9 mouse cellular contexts compared by ENCODE assay signal in genomic region chr6:125071896-125072279, GRCm38 (mm10). TPM values are rescaled to one million over a fixed set of nuclear protein-coding genes. Genes with fewer than 3 reads are reported as not detected.
A peak's percentile ranks its signal among the peaks of the same experiment; 100 is the strongest.
DNase-seq lines count a peak whose midpoint lies in the region; ATAC-seq and TF ChIP-seq lines count a peak whose summit lies in the region.
"Had no signal": no experiment of that assay in that cellular context is flagged by ENCODE, and none has a peak within 500 bp of the region (broad histone marks: within the 10 kb centered on the region; RNA-seq: fewer than 3 reads in every experiment).

No protein-coding gene starts in this region.

- no peaks in the 10 kb centered on the region for H3K4me1 ChIP-seq in kidney, postnatal 0 days (replicated peaks; ENCODE audit: insufficient read depth, low read length)
- H3K4me1 ChIP-seq in MEL (ENCODE audit: control insufficient read depth in 1 of 2, insufficient read depth in 2 of 2, low read length in 2 of 2) = peaks cover 9 to 21% of the 10 kb centered on the region in 2 experiments
- peaks cover 12% of the 10 kb centered on the region for H3K4me1 ChIP-seq in hindbrain, embryonic 15.5 days (replicated peaks)
- peaks cover 23 to 29% of the 10 kb centered on the region in 2 experiments for H3K4me1 ChIP-seq in liver, embryonic 14.5 days (replicated peaks; ENCODE audit: control insufficient read depth in 2 of 2, insufficient read depth in 2 of 2, low read length in 1 of 2)
- no peaks in the 10 kb centered on the region; the same call in 1 of the 2 replicates for H3K4me1 ChIP-seq in stomach, embryonic 15.5 days

- peak overlapping the region; percentile 44 for H3K27ac ChIP-seq in kidney, postnatal 0 days
- peak overlapping the region; percentile 95 for H3K27ac ChIP-seq in MEL (ENCODE audit: control insufficient read depth, low read depth, low read length)
- peak overlapping the region; percentile 84 for H3K27ac ChIP-seq in hindbrain, embryonic 15.5 days (replicated peaks)
- H3K27ac ChIP-seq in liver, embryonic 14.5 days = peak overlapping the region; percentile 83
- H3K27ac ChIP-seq in stomach, embryonic 15.5 days = peak overlapping the region; percentile 75

- no peak for TF ChIP-seq RAD21 in MEL (IDR thresholded peaks at IDR 0.05; ENCODE audit: low read depth, low read length)

- no peaks in the 10 kb centered on the region for H3K9me3 ChIP-seq in kidney, postnatal 0 days (replicated peaks; ENCODE audit: low read length)
- H3K9me3 ChIP-seq in MEL (replicated peaks; ENCODE audit: insufficient read depth, low read length) = no peaks in the 10 kb centered on the region
- no peaks in the 10 kb centered on the region for H3K9me3 ChIP-seq in hindbrain, embryonic 15.5 days
- no peaks in the 10 kb centered on the region for H3K9me3 ChIP-seq in liver, embryonic 14.5 days (ENCODE audit: control insufficient read depth, low read length)
- H3K9me3 ChIP-seq in stomach, embryonic 15.5 days = no peaks in the 10 kb centered on the region

- no peak for TF ChIP-seq POLR2A in MEL (IDR thresholded peaks at IDR 0.05; ENCODE audit: control insufficient read depth in 1 of 2, insufficient read depth in 1 of 2, low read depth in 1 of 2, low read length in 2 of 2, poor library complexity in 1 of 2)

- H3K4me2 ChIP-seq in kidney, postnatal 0 days (ENCODE audit: low read length) = no peak overlapping the region
- H3K4me2 ChIP-seq in hindbrain, embryonic 15.5 days = peak overlapping the region; percentile 4; the same call in 1 of the 2 replicates
- peak overlapping the region; percentile 64 for H3K4me2 ChIP-seq in liver, embryonic 14.5 days (ENCODE audit: low read depth)
- H3K4me2 ChIP-seq in stomach, embryonic 15.5 days = 0 out of 2 replicates have a peak overlapping the region, but pooled peaks have one; percentile 8

- no peak for TF ChIP-seq EP300 in MEL (IDR thresholded peaks at IDR 0.05; ENCODE audit: low read depth in 1 of 2, low read length in 2 of 2)
- TF ChIP-seq EP300 in liver, embryonic 14.5 days (IDR thresholded peaks at IDR 0.05; ENCODE audit: low read depth) = no peak

- no peak for DNase-seq in kidney, postnatal 0 days (ENCODE audit: low spot score)
- DNase-seq in kidney, adult 9 months = no peak
- peak; percentile 75 for DNase-seq in MEL (ENCODE audit: low read depth, low spot score)
- peak; percentile 99 for DNase-seq in cerebellum, postnatal 10 days
- DNase-seq in liver, embryonic 14.5 days (ENCODE audit: low read depth in 3 of 3, low spot score in 3 of 3) = no peak

- H3K36me3 ChIP-seq in kidney, postnatal 0 days (ENCODE audit: insufficient read depth, low read length) = no peaks in the 10 kb centered on the region
- H3K36me3 ChIP-seq in MEL (ENCODE audit: control insufficient read depth in 1 of 2, insufficient read depth in 2 of 2, low read length in 2 of 2) = peaks cover 0 to 9% of the 10 kb centered on the region in 2 experiments; a peak in 2 of 4 replicates
- H3K36me3 ChIP-seq in hindbrain, embryonic 15.5 days = no peaks in the 10 kb centered on the region
- no peaks in the 10 kb centered on the region for H3K36me3 ChIP-seq in liver, embryonic 14.5 days (replicated peaks; ENCODE audit: control insufficient read depth, insufficient read depth, low read depth)
- H3K36me3 ChIP-seq in stomach, embryonic 15.5 days = no peaks in the 10 kb centered on the region

- H3K4me3 ChIP-seq in kidney, postnatal 0 days (replicated peaks; ENCODE audit: low read depth, low read length) = no peak overlapping the region
- H3K4me3 ChIP-seq in MEL (ENCODE audit: control insufficient read depth in 1 of 2, insufficient read depth in 1 of 2, low read depth in 2 of 2, low read length in 2 of 2) = peak overlapping the region; percentile 52 to 54
- H3K4me3 ChIP-seq in hindbrain, embryonic 15.5 days = no peak overlapping the region
- peak overlapping the region; percentile 32 to 53 for H3K4me3 ChIP-seq in liver, embryonic 14.5 days (ENCODE audit: insufficient read depth in 1 of 2, low read depth in 2 of 2, low read length in 2 of 2)
- no peak overlapping the region for H3K4me3 ChIP-seq in stomach, embryonic 15.5 days (replicated peaks)
- H3K4me3 ChIP-seq: myocyte had no signal

- no peaks in the 10 kb centered on the region for H3K27me3 ChIP-seq in kidney, postnatal 0 days (ENCODE audit: insufficient read depth, low read length)
- no peaks in the 10 kb centered on the region for H3K27me3 ChIP-seq in MEL (ENCODE audit: control insufficient read depth in 1 of 2, insufficient read depth in 2 of 2, low read length in 2 of 2)
- no peaks in the 10 kb centered on the region for H3K27me3 ChIP-seq in hindbrain, embryonic 15.5 days
- no peaks in the 10 kb centered on the region for H3K27me3 ChIP-seq in liver, embryonic 14.5 days (ENCODE audit: control insufficient read depth, insufficient read depth, low read length)
- no peaks in the 10 kb centered on the region for H3K27me3 ChIP-seq in stomach, embryonic 15.5 days (replicated peaks)

- no peaks in the 10 kb centered on the region for H3K79me2 ChIP-seq in MEL (ENCODE audit: control insufficient read depth, insufficient read depth, low read length, poor library complexity)

- no peak for TF ChIP-seq CTCF in kidney, postnatal 0 days (IDR thresholded peaks at IDR 0.05; ENCODE audit: low read depth)
- no peak for TF ChIP-seq CTCF in MEL (IDR thresholded peaks at IDR 0.05 in 2 of 3, conservative IDR thresholded peaks at IDR 0.05 in 1 of 3; ENCODE audit: control insufficient read depth in 1 of 3, insufficient read depth in 1 of 3, low read depth in 2 of 3, low read length in 3 of 3, poor library complexity in 1 of 3, severe bottlenecking in 1 of 3)
- no peak for TF ChIP-seq CTCF in liver, embryonic 14.5 days (IDR thresholded peaks at IDR 0.05; ENCODE audit: low read depth)

- 29% methylated on average over 2 of the region's 2 CpGs for WGBS in kidney, postnatal 0 days
- WGBS in hindbrain, embryonic 15.5 days = 21% methylated on average over 1 of the region's 2 CpGs
- WGBS in liver, embryonic 14.5 days (ENCODE audit: insufficient replicate concordance) = 13% methylated on average over 2 of the region's 2 CpGs
- 33% methylated on average over 1 of the region's 2 CpGs for WGBS in stomach, embryonic 15.5 days

- no peak overlapping the region for H3K9ac ChIP-seq in kidney, postnatal 0 days (ENCODE audit: low read depth, low read length)
- H3K9ac ChIP-seq in MEL (ENCODE audit: control insufficient read depth, low read depth, low read length, poor library complexity, severe bottlenecking) = peak overlapping the region; percentile 54
- H3K9ac ChIP-seq in hindbrain, embryonic 15.5 days = no peak overlapping the region
- peak overlapping the region; percentile 50 for H3K9ac ChIP-seq in liver, embryonic 14.5 days (replicated peaks)
- no peak overlapping the region for H3K9ac ChIP-seq in stomach, embryonic 15.5 days

- no peak; the same call in 1 of the 2 replicates for ATAC-seq in kidney, postnatal 0 days (replicated peaks; ENCODE audit: low FRiP score, low read depth)
- ATAC-seq in hindbrain, embryonic 15.5 days (ENCODE audit: low FRiP score, low read depth) = peak; percentile 85
- no peak for ATAC-seq in liver, embryonic 14.5 days (ENCODE audit: insufficient read depth)
- ATAC-seq in stomach, embryonic 15.5 days (ENCODE audit: insufficient read depth, low FRiP score, low read depth) = no peak
- ATAC-seq in erythroid progenitor cell, adult 5-6 weeks (replicated peaks; ENCODE audit: low FRiP score, poor library complexity, severe bottlenecking) = no peak

RNA-seq across cellular contexts. Expression of gene Lpar5, which starts 4.2 kb away (rescaled TPM):
- polyA plus RNA-seq in kidney, postnatal 0 days (2015; fragmentation: Nextera tagmentation; extraction: Ambion mirVana) = 0.29 and 0.30 TPM in 2 replicates
- total RNA-seq in MEL (2012; rRNA removed) = 2.8 and 3.5 TPM in 2 replicates
- polyA plus RNA-seq in MEL (2012; ENCODE audit: insufficient read depth in 1 of 2, insufficient read length in 2 of 2, low read depth in 1 of 2, low replicate concordance in 2 of 2, missing spikeins in 1 of 2) = 10 to 100 TPM in 1 of 2 experiments, not detected in 1; 16.2 TPM
- 0.54 and 1.0 TPM in 2 replicates for polyA plus RNA-seq in hindbrain, embryonic 15.5 days (2015; fragmentation: Nextera tagmentation; extraction: Ambion mirVana)
- 1.6 and 1.8 TPM in 2 replicates for polyA plus RNA-seq in liver, embryonic 14.5 days (2012; rRNA removed)
- 0.68 and 1.0 TPM in 2 replicates for polyA plus RNA-seq in liver, embryonic 14.5 days (2014; fragmentation: Nextera tagmentation; extraction: Ambion mirVana)
- 4.6 and 5.0 TPM in 2 replicates for polyA plus RNA-seq in stomach, embryonic 15.5 days (2015; fragmentation: Nextera tagmentation; extraction: Ambion mirVana)
- total RNA-seq in erythroid progenitor cell, adult 5-6 weeks (2015; ENCODE audit: low replicate concordance) = 3.6 and 10.9 TPM in 2 replicates
- total RNA-seq in erythroid progenitor cell, adult 5-6 weeks (2017; ENCODE audit: low replicate concordance) = not detected in 2 replicates
- polyA plus RNA-seq: myocyte had no signal

RNA-seq across cellular contexts. Expression of gene Acrbp, which starts 22.4 kb away (rescaled TPM):
- polyA plus RNA-seq in kidney, postnatal 0 days (2015; fragmentation: Nextera tagmentation; extraction: Ambion mirVana) = 4.2 and 4.5 TPM in 2 replicates
- total RNA-seq in MEL (2012; rRNA removed) = 1.2 and 3.3 TPM in 2 replicates
- polyA plus RNA-seq in MEL (2012; ENCODE audit: insufficient read depth in 1 of 2, insufficient read length in 2 of 2, low read depth in 1 of 2, low replicate concordance in 2 of 2, missing spikeins in 1 of 2) = 1 to 10 TPM in 1 of 2 experiments, not detected in 1; 5.3 TPM
- 19.1 and 20.9 TPM in 2 replicates for polyA plus RNA-seq in hindbrain, embryonic 15.5 days (2015; fragmentation: Nextera tagmentation; extraction: Ambion mirVana)
- 2.1 and 3.1 TPM in 2 replicates for polyA plus RNA-seq in liver, embryonic 14.5 days (2012; rRNA removed)
- polyA plus RNA-seq in liver, embryonic 14.5 days (2014; fragmentation: Nextera tagmentation; extraction: Ambion mirVana) = 1.3 and 2.0 TPM in 2 replicates
- 9.9 and 11.8 TPM in 2 replicates for polyA plus RNA-seq in stomach, embryonic 15.5 days (2015; fragmentation: Nextera tagmentation; extraction: Ambion mirVana)
- total RNA-seq in erythroid progenitor cell, adult 5-6 weeks (2015; ENCODE audit: low replicate concordance) = 4.3 and 9.6 TPM in 2 replicates
- 0.68 and 9.4 TPM in 2 replicates for total RNA-seq in erythroid progenitor cell, adult 5-6 weeks (2017; ENCODE audit: low replicate concordance)

RNA-seq across cellular contexts. Expression of gene Chd4, which starts 23.9 kb away (rescaled TPM):
- polyA plus RNA-seq in kidney, postnatal 0 days (2015; fragmentation: Nextera tagmentation; extraction: Ambion mirVana) = 60.7 and 64.2 TPM in 2 replicates
- total RNA-seq in MEL (2012; rRNA removed) = 173 and 193 TPM in 2 replicates
- 100 to 1,000 TPM in 1 of 2 experiments, 10 to 100 TPM in 1; 93.0 to 232 TPM for polyA plus RNA-seq in MEL (2012; ENCODE audit: insufficient read depth in 1 of 2, insufficient read length in 2 of 2, low read depth in 1 of 2, low replicate concordance in 2 of 2, missing spikeins in 1 of 2)
- polyA plus RNA-seq in hindbrain, embryonic 15.5 days (2015; fragmentation: Nextera tagmentation; extraction: Ambion mirVana) = 90.3 and 93.1 TPM in 2 replicates
- 13.9 and 24.7 TPM in 2 replicates for polyA plus RNA-seq in liver, embryonic 14.5 days (2012; rRNA removed)
- polyA plus RNA-seq in liver, embryonic 14.5 days (2014; fragmentation: Nextera tagmentation; extraction: Ambion mirVana) = 19.7 and 24.3 TPM in 2 replicates
- polyA plus RNA-seq in stomach, embryonic 15.5 days (2015; fragmentation: Nextera tagmentation; extraction: Ambion mirVana) = 58.6 and 62.3 TPM in 2 replicates
- total RNA-seq in erythroid progenitor cell, adult 5-6 weeks (2015; ENCODE audit: low replicate concordance) = 49.0 and 64.2 TPM in 2 replicates
- 176 and 220 TPM in 2 replicates for total RNA-seq in erythroid progenitor cell, adult 5-6 weeks (2017; ENCODE audit: low replicate concordance)

RNA-seq across cellular contexts. Expression of gene Ing4, which starts 32.3 kb away (rescaled TPM):
- 118 and 119 TPM in 2 replicates for polyA plus RNA-seq in kidney, postnatal 0 days (2015; fragmentation: Nextera tagmentation; extraction: Ambion mirVana)
- total RNA-seq in MEL (2012; rRNA removed) = 26.3 and 29.5 TPM in 2 replicates
- polyA plus RNA-seq in MEL (2012; ENCODE audit: insufficient read depth in 1 of 2, insufficient read length in 2 of 2, low read depth in 1 of 2, low replicate concordance in 2 of 2, missing spikeins in 1 of 2) = 10 to 100 TPM in 1 of 2 experiments, not detected in 1; 34.9 TPM
- polyA plus RNA-seq in hindbrain, embryonic 15.5 days (2015; fragmentation: Nextera tagmentation; extraction: Ambion mirVana) = 141 and 144 TPM in 2 replicates
- 14.1 and 17.9 TPM in 2 replicates for polyA plus RNA-seq in liver, embryonic 14.5 days (2012; rRNA removed)
- 17.2 and 21.9 TPM in 2 replicates for polyA plus RNA-seq in liver, embryonic 14.5 days (2014; fragmentation: Nextera tagmentation; extraction: Ambion mirVana)
- polyA plus RNA-seq in stomach, embryonic 15.5 days (2015; fragmentation: Nextera tagmentation; extraction: Ambion mirVana) = 102 and 115 TPM in 2 replicates
- total RNA-seq in erythroid progenitor cell, adult 5-6 weeks (2015; ENCODE audit: low replicate concordance) = 5.0 and 5.4 TPM in 2 replicates
- 59.6 and 60.0 TPM in 2 replicates for total RNA-seq in erythroid progenitor cell, adult 5-6 weeks (2017; ENCODE audit: low replicate concordance)

RNA-seq across cellular contexts. Expression of gene Nop2, which starts 59.8 kb away (rescaled TPM):
- polyA plus RNA-seq in kidney, postnatal 0 days (2015; fragmentation: Nextera tagmentation; extraction: Ambion mirVana) = 41.1 and 43.2 TPM in 2 replicates
- 210 and 263 TPM in 2 replicates for total RNA-seq in MEL (2012; rRNA removed)
- 100 to 1,000 TPM; 221 to 337 TPM for polyA plus RNA-seq in MEL (2012; ENCODE audit: insufficient read depth in 1 of 2, insufficient read length in 2 of 2, low read depth in 1 of 2, low replicate concordance in 2 of 2, missing spikeins in 1 of 2)
- polyA plus RNA-seq in hindbrain, embryonic 15.5 days (2015; fragmentation: Nextera tagmentation; extraction: Ambion mirVana) = 47.7 and 49.7 TPM in 2 replicates
- 18.9 and 24.5 TPM in 2 replicates for polyA plus RNA-seq in liver, embryonic 14.5 days (2012; rRNA removed)
- polyA plus RNA-seq in liver, embryonic 14.5 days (2014; fragmentation: Nextera tagmentation; extraction: Ambion mirVana) = 33.1 and 33.7 TPM in 2 replicates
- 55.6 and 60.1 TPM in 2 replicates for polyA plus RNA-seq in stomach, embryonic 15.5 days (2015; fragmentation: Nextera tagmentation; extraction: Ambion mirVana)
- 6.7 and 17.3 TPM in 2 replicates for total RNA-seq in erythroid progenitor cell, adult 5-6 weeks (2015; ENCODE audit: low replicate concordance)
- 5.7 and 8.9 TPM in 2 replicates for total RNA-seq in erythroid progenitor cell, adult 5-6 weeks (2017; ENCODE audit: low replicate concordance)

Comparison
In these comparisons a context has a peak if more than half of its experiments do, and no peak if none do; other contexts are left out.
1. DNase-seq: peak in MEL (single experiment) and cerebellum, postnatal 10 days (2 of 2); none in kidney, postnatal 0 days (single experiment), kidney, adult 9 months (single experiment) and liver, embryonic 14.5 days (0 of 3).
2. H3K27ac ChIP-seq: peak in every context shown above with its lines; median percentile 95 in MEL; 84 in hindbrain, embryonic 15.5 days; 83 in liver, embryonic 14.5 days; 75 in stomach, embryonic 15.5 days; 44 in kidney, postnatal 0 days.
3. H3K4me3 ChIP-seq: peak in MEL (2 of 2) and liver, embryonic 14.5 days (2 of 2); none in kidney, postnatal 0 days (single experiment), hindbrain, embryonic 15.5 days (single experiment) and stomach, embryonic 15.5 days (single experiment).
4. H3K9ac ChIP-seq: peak in MEL (single experiment) and liver, embryonic 14.5 days (single experiment); none in kidney, postnatal 0 days (single experiment), hindbrain, embryonic 15.5 days (single experiment) and stomach, embryonic 15.5 days (single experiment).